Mouse (Mus musculus) lung, adult 2 months (tissue): ENCODE data around the gene Slmap. TPM values are rescaled to one million over a fixed set of nuclear protein-coding genes. Genes with fewer than 3 reads are reported as not detected.
"Not testable (repeated sequence)": the region's sequence is repeated elsewhere in the genome, so short reads cannot be mapped to it uniquely, and the experiment has no call there.

ENCODE experiments used
- DNase-seq: peaks from one replicate; pipeline ENCODE4 v3.0.0; 2022
- H3K4me1 ChIP-seq: fragments of 200-500 bp; 2 replicates; pipeline ENCODE4 v1.6.1; 2011; ENCODE audit warnings: low read length; ENCODE audit not compliant: control insufficient read depth, insufficient read depth
- H3K4me3 ChIP-seq: fragments of 200-500 bp; replicated peaks from 2 replicates; pipeline ENCODE3; 2011; ENCODE audit warnings: low read depth, mild to moderate bottlenecking, control low read depth, low read length; ENCODE audit errors: extremely low read depth
- CTCF ChIP-seq: fragments of 200-500 bp; IDR thresholded peaks from 2 replicates; pipeline ENCODE4 v1.5.1; 2011; ENCODE audit warnings: mild to moderate bottlenecking, low read length, control low read depth; ENCODE audit not compliant: insufficient read depth
- POLR2A ChIP-seq: fragments of 200-500 bp; IDR thresholded peaks from 2 replicates; pipeline ENCODE4 v1.6.1; 2011; ENCODE audit warnings: low read depth, mild to moderate bottlenecking, control low read depth, low read length, borderline replicate concordance; ENCODE audit errors: extremely low read depth
- WGBS: fragments of 180-500 bp; shearing (Covaris S2); methylation state at CpG from one replicate; pipeline ENCODE4 v1.1.7; 2018; 5-methylcytosine and 5-hydroxymethylcytosine counted together
- polyA plus RNA-seq: library from polyadenylated mRNA; depleted of rRNA; stranded (reverse); fragments of >200 nt; gene quantifications from 2 replicates; pipeline ENCODE4 v1.2.3, GENCODE M21; 2012

Slmap gene
- polyA plus RNA-seq, 1 experiment: 22.8 TPM

GRCm38 (mm10) chr14:26436304-26436703 lies 98.4 kb downstream of the Slmap start:
- Histone ChIP-seq H3K4me3 (no peak overlapping the region), H3K4me1 (peaks cover 3% of the 10 kb centered on the region)
- no peak for DNase-seq
- TF ChIP-seq CTCF (no peak), POLR2A (no peak)

GRCm38 (mm10) chr14:26432320-26432719 lies 102.4 kb downstream of the Slmap start:
- DNase-seq: no peak
- TF ChIP-seq POLR2A (no peak), CTCF (no peak)
- WGBS: 71% methylated on average over 2 of the region's 2 CpGs
- H3K4me1 ChIP-seq: no peaks in the 10 kb centered on the region; the same call in 1 of the 2 replicates
- no peak overlapping the region for H3K4me3 ChIP-seq

GRCm38 (mm10) chr14:26431919-26432318 lies 102.8 kb downstream of the Slmap start:
- DNase-seq: no peak
- Histone ChIP-seq H3K4me3 (no peak overlapping the region), H3K4me1 (no peaks in the 10 kb centered on the region; the same call in 1 of the 2 replicates)
- 88% methylated on average over 2 of the region's 2 CpGs for WGBS
- TF ChIP-seq CTCF: no peak
- no peak for TF ChIP-seq POLR2A

GRCm38 (mm10) chr14:26420231-26420630 lies 114.5 kb downstream of the Slmap start:
- TF ChIP-seq CTCF (no peak), POLR2A (no peak)
- no peaks in the 10 kb centered on the region for H3K4me1 ChIP-seq
- H3K4me3 ChIP-seq: no peak overlapping the region
- no peak for DNase-seq
- 49% methylated on average over 2 of the region's 2 CpGs for WGBS

GRCm38 (mm10) chr14:26417956-26418355 lies 116.8 kb downstream of the Slmap start:
- TF ChIP-seq POLR2A (no peak), CTCF (no peak)
- no peak for DNase-seq
- 68% methylated on average over 5 of the region's 5 CpGs for WGBS
- H3K4me3 ChIP-seq: no peak overlapping the region
- H3K4me1 ChIP-seq: no peaks in the 10 kb centered on the region

GRCm38 (mm10) chr14:26417088-26417487 lies 117.6 kb downstream of the Slmap start:
- TF ChIP-seq POLR2A (no peak), CTCF (no peak)
- no peak for DNase-seq
- no peak overlapping the region for H3K4me3 ChIP-seq
- H3K4me1 ChIP-seq: no peaks in the 10 kb centered on the region
- 68% methylated on average over 4 of the region's 4 CpGs for WGBS

GRCm38 (mm10) chr14:26413581-26413980 lies 121.2 kb downstream of the Slmap start:
- H3K4me3 ChIP-seq: no peak overlapping the region
- TF ChIP-seq CTCF (no peak), POLR2A (no peak)
- WGBS: 77% methylated on average over 1 of the region's 1 CpGs
- H3K4me1 ChIP-seq: no peaks in the 10 kb centered on the region
- no peak for DNase-seq

GRCm38 (mm10) chr14:26406746-26407145 lies 128.0 kb downstream of the Slmap start:
- no peaks in the 10 kb centered on the region for H3K4me1 ChIP-seq
- no peak for DNase-seq
- 95% methylated on average over 7 of the region's 7 CpGs for WGBS
- H3K4me3 ChIP-seq: no peak overlapping the region
- TF ChIP-seq CTCF (no peak), POLR2A (no peak)

- no peak for DNase-seq
- WGBS: 93% methylated on average over 7 of the region's 7 CpGs
- H3K4me3 ChIP-seq: no peak overlapping the region
- TF ChIP-seq CTCF (no peak), POLR2A (no peak)
- H3K4me1 ChIP-seq: no peaks in the 10 kb centered on the region
Observed at GRCm38 (mm10) chr14:26398508-26399160, 136.1 kb downstream of the Slmap start.

- Histone ChIP-seq H3K4me1 (no peaks in the 10 kb centered on the region), H3K4me3 (no peak overlapping the region)
- 90% methylated on average over 13 of the region's 13 CpGs for WGBS
- no peak for DNase-seq
- TF ChIP-seq POLR2A (no peak), CTCF (no peak)
Observed at GRCm38 (mm10) chr14:26391866-26392265, 142.9 kb downstream of the Slmap start.

- WGBS: 85% methylated on average over 2 of the region's 2 CpGs
- DNase-seq, H3K4me3 ChIP-seq, H3K4me1 ChIP-seq: not testable (repeated sequence)
Observed at GRCm38 (mm10) chr14:26388961-26389360, 145.8 kb downstream of the Slmap start.

GRCm38 (mm10) chr14:26386999-26387398 lies 147.7 kb downstream of the Slmap start:
- WGBS: 47% methylated on average over 5 of the region's 5 CpGs
- not testable (repeated sequence) for H3K4me1 ChIP-seq, DNase-seq, H3K4me3 ChIP-seq

GRCm38 (mm10) chr14:26385659-26386058 lies 149.1 kb downstream of the Slmap start:
- H3K4me1 ChIP-seq, DNase-seq, H3K4me3 ChIP-seq: not testable (repeated sequence)
- WGBS: 82% methylated on average over 2 of the region's 2 CpGs
